Mouse (Mus musculus) adrenal gland, adult 18-20 months (tissue): Measurements from ENCODE around the gene Kcnj10. TPM values are rescaled to one million over a fixed set of nuclear protein-coding genes. Genes with fewer than 3 reads are reported as not detected.
A peak's percentile ranks its signal among the peaks of the same experiment; 100 is the strongest.

Experiments used
- DNase-seq, 2 experiments: peaks; one replicate each; pipeline ENCODE4 v3.0.0; 2021 to 2022; ENCODE audit warnings: low spot score in 2 of 2
- total RNA-seq, 2 experiments: library from RNA; stranded (reverse); gene quantifications; 1 replicate in 1 of 2; 2 replicates in 1 of 2; pipeline ENCODE4 v1.2.3; 2021

Gene Kcnj10
- total RNA-seq, 2 experiments from 2014 or later: 1.3 to 1.5 TPM

GRCm38 (mm10) chr1:172368768-172369418, 27.9 kb downstream of the Kcnj10 start:
- peak; percentile 32 to 41 for DNase-seq

- peak; percentile 95 for DNase-seq
These were observed 35.2 kb downstream of the Kcnj10 start, which contains the start of gene Pigm for GRCm38 (mm10) chr1:172376198-172376667. Gene Pigm (plus strand): TSS chr1:172376546.

- DNase-seq: peak; percentile 25 to 36
These were observed 35.9 kb downstream of the Kcnj10 start for GRCm38 (mm10) chr1:172376758-172377458.

GRCm38 (mm10) chr1:172380066-172380465, 39.1 kb downstream of the Kcnj10 start:
- DNase-seq: no peak

GRCm38 (mm10) chr1:172382090-172382489, 41.1 kb downstream of the Kcnj10 start:
- DNase-seq: no peak

GRCm38 (mm10) chr1:172387246-172387645, 46.2 kb downstream of the Kcnj10 start:
- DNase-seq: no peak

- DNase-seq: no peak
These were observed 49.8 kb downstream of the Kcnj10 start for GRCm38 (mm10) chr1:172390769-172391168.

GRCm38 (mm10) chr1:172391807-172392581, 51.0 kb downstream of the Kcnj10 start:
- DNase-seq: peak in 1 of 2 experiments; percentile 13

GRCm38 (mm10) chr1:172392643-172393170, 51.7 kb downstream of the Kcnj10 start:
- no peak for DNase-seq

- DNase-seq: no peak
These were observed 52.7 kb downstream of the Kcnj10 start for GRCm38 (mm10) chr1:172393739-172394138.

- DNase-seq: no peak
These were observed 56.2 kb downstream of the Kcnj10 start for GRCm38 (mm10) chr1:172396996-172397752.

GRCm38 (mm10) chr1:172406077-172406706, 65.2 kb downstream of the Kcnj10 start:
- DNase-seq: no peak

GRCm38 (mm10) chr1:172408996-172409395, 68.0 kb downstream of the Kcnj10 start:
- no peak for DNase-seq

GRCm38 (mm10) chr1:172409431-172409830, 68.4 kb downstream of the Kcnj10 start:
- DNase-seq: no peak

GRCm38 (mm10) chr1:172410806-172411205, 69.8 kb downstream of the Kcnj10 start:
- peak; percentile 35 to 58 for DNase-seq

- peak; percentile 67 to 68 for DNase-seq
These were observed 71.2 kb downstream of the Kcnj10 start for GRCm38 (mm10) chr1:172412204-172412603.

GRCm38 (mm10) chr1:172413491-172414230, 72.7 kb downstream of the Kcnj10 start:
- no peak for DNase-seq

- DNase-seq: no peak
These were observed 73.2 kb downstream of the Kcnj10 start for GRCm38 (mm10) chr1:172414231-172414585.

- DNase-seq: no peak
These were observed 74.1 kb downstream of the Kcnj10 start for GRCm38 (mm10) chr1:172415061-172415460.
